Mouse (Mus musculus): ENCODE data around the gene Gas7. TPM values are rescaled to one million over a fixed set of nuclear protein-coding genes. Genes with fewer than 3 reads are reported as not detected.

The Gas7 gene
- polyA plus RNA-seq, 1 experiment, result 14.4 TPM

- Histone ChIP-seq H3K4me1 (ENCODE audit: control insufficient read depth, insufficient read depth, low read length) (no peaks in the 10 kb centered on the region), H3K27ac (ENCODE audit: control insufficient read depth, insufficient read depth, low read depth, low read length) (no peak overlapping the region), H3K36me3 (ENCODE audit: control insufficient read depth, insufficient read depth, low read length) (no peaks in the 10 kb centered on the region), H3K4me3 (ENCODE audit: control insufficient read depth, low read depth, low read length) (no peak overlapping the region), H3K27me3 (ENCODE audit: control insufficient read depth, insufficient read depth, low read length) (no peaks in the 10 kb centered on the region)
- TF ChIP-seq CTCF (IDR thresholded peaks at IDR 0.05; ENCODE audit: control insufficient read depth, insufficient read depth, insufficient replicate concordance, low read depth, low read length), result no peak
- TF ChIP-seq POLR2A (IDR thresholded peaks at IDR 0.05; ENCODE audit: control insufficient read depth, low read depth, low read length), result no peak
Observed at GRCm38 (mm10) chr11:67488156-67488555, 32.9 kb downstream of the Gas7 start.

GRCm38 (mm10) chr11:67489647-67490175, 34.5 kb downstream of the Gas7 start:
- H3K27me3 ChIP-seq (ENCODE audit: control insufficient read depth, insufficient read depth, low read length), result no peaks in the 10 kb centered on the region
- TF ChIP-seq POLR2A (IDR thresholded peaks at IDR 0.05; ENCODE audit: control insufficient read depth, low read depth, low read length) (no peak), CTCF (IDR thresholded peaks at IDR 0.05; ENCODE audit: control insufficient read depth, insufficient read depth, insufficient replicate concordance, low read depth, low read length) (no peak)
- no peak overlapping the region for H3K4me3 ChIP-seq (ENCODE audit: control insufficient read depth, low read depth, low read length)

GRCm38 (mm10) chr11:67496796-67497195, 41.6 kb downstream of the Gas7 start:
- TF ChIP-seq POLR2A (IDR thresholded peaks at IDR 0.05; ENCODE audit: control insufficient read depth, low read depth, low read length), result no peak
- no peak for TF ChIP-seq CTCF (IDR thresholded peaks at IDR 0.05; ENCODE audit: control insufficient read depth, insufficient read depth, insufficient replicate concordance, low read depth, low read length)
- no peaks in the 10 kb centered on the region for H3K27me3 ChIP-seq (ENCODE audit: control insufficient read depth, insufficient read depth, low read length)
- no peaks in the 10 kb centered on the region for H3K36me3 ChIP-seq (ENCODE audit: control insufficient read depth, insufficient read depth, low read length)
- H3K4me1 ChIP-seq (ENCODE audit: control insufficient read depth, insufficient read depth, low read length), result no peaks in the 10 kb centered on the region
- no peak overlapping the region for H3K27ac ChIP-seq (ENCODE audit: control insufficient read depth, insufficient read depth, low read depth, low read length)
- no peak overlapping the region for H3K4me3 ChIP-seq (ENCODE audit: control insufficient read depth, low read depth, low read length)

More at GRCm38 (mm10) chr11:67489647-67490175, 34.5 kb downstream of the Gas7 start:
- Histone ChIP-seq H3K36me3 (ENCODE audit: control insufficient read depth, insufficient read depth, low read length) (no peaks in the 10 kb centered on the region), H3K4me1 (ENCODE audit: control insufficient read depth, insufficient read depth, low read length) (no peaks in the 10 kb centered on the region), H3K27ac (ENCODE audit: control insufficient read depth, insufficient read depth, low read depth, low read length) (no peak overlapping the region)

- Histone ChIP-seq H3K4me1 (ENCODE audit: control insufficient read depth, insufficient read depth, low read length) (no peaks in the 10 kb centered on the region), H3K36me3 (ENCODE audit: control insufficient read depth, insufficient read depth, low read length) (no peaks in the 10 kb centered on the region), H3K27ac (ENCODE audit: control insufficient read depth, insufficient read depth, low read depth, low read length) (no peak overlapping the region), H3K27me3 (ENCODE audit: control insufficient read depth, insufficient read depth, low read length) (no peaks in the 10 kb centered on the region), H3K4me3 (ENCODE audit: control insufficient read depth, low read depth, low read length) (no peak overlapping the region)
- TF ChIP-seq POLR2A (IDR thresholded peaks at IDR 0.05; ENCODE audit: control insufficient read depth, low read depth, low read length) (no peak), CTCF (IDR thresholded peaks at IDR 0.05; ENCODE audit: control insufficient read depth, insufficient read depth, insufficient replicate concordance, low read depth, low read length) (no peak)
Observed at GRCm38 (mm10) chr11:67500115-67500514, 44.9 kb downstream of the Gas7 start.

- Histone ChIP-seq H3K27me3 (ENCODE audit: control insufficient read depth, insufficient read depth, low read length) (no peaks in the 10 kb centered on the region), H3K4me1 (ENCODE audit: control insufficient read depth, insufficient read depth, low read length) (no peaks in the 10 kb centered on the region), H3K27ac (ENCODE audit: control insufficient read depth, insufficient read depth, low read depth, low read length) (no peak overlapping the region), H3K4me3 (ENCODE audit: control insufficient read depth, low read depth, low read length) (no peak overlapping the region), H3K36me3 (ENCODE audit: control insufficient read depth, insufficient read depth, low read length) (no peaks in the 10 kb centered on the region)
- TF ChIP-seq CTCF (IDR thresholded peaks at IDR 0.05; ENCODE audit: control insufficient read depth, insufficient read depth, insufficient replicate concordance, low read depth, low read length) (no peak), POLR2A (IDR thresholded peaks at IDR 0.05; ENCODE audit: control insufficient read depth, low read depth, low read length) (no peak)
Observed at GRCm38 (mm10) chr11:67501468-67502244, 46.4 kb downstream of the Gas7 start.

GRCm38 (mm10) chr11:67509219-67509876, 54.1 kb downstream of the Gas7 start:
- Histone ChIP-seq H3K27ac (ENCODE audit: control insufficient read depth, insufficient read depth, low read depth, low read length) (no peak overlapping the region), H3K27me3 (ENCODE audit: control insufficient read depth, insufficient read depth, low read length) (no peaks in the 10 kb centered on the region), H3K4me1 (ENCODE audit: control insufficient read depth, insufficient read depth, low read length) (no peaks in the 10 kb centered on the region), H3K36me3 (ENCODE audit: control insufficient read depth, insufficient read depth, low read length) (no peaks in the 10 kb centered on the region), H3K4me3 (ENCODE audit: control insufficient read depth, low read depth, low read length) (no peak overlapping the region)
- no peak for TF ChIP-seq POLR2A (IDR thresholded peaks at IDR 0.05; ENCODE audit: control insufficient read depth, low read depth, low read length)
- TF ChIP-seq CTCF (IDR thresholded peaks at IDR 0.05; ENCODE audit: control insufficient read depth, insufficient read depth, insufficient replicate concordance, low read depth, low read length), result no peak

GRCm38 (mm10) chr11:67510831-67511230, 55.6 kb downstream of the Gas7 start:
- H3K27me3 ChIP-seq (ENCODE audit: control insufficient read depth, insufficient read depth, low read length), result no peaks in the 10 kb centered on the region
- peaks cover 4% of the 10 kb centered on the region for H3K4me1 ChIP-seq (ENCODE audit: control insufficient read depth, insufficient read depth, low read length)
- H3K36me3 ChIP-seq (ENCODE audit: control insufficient read depth, insufficient read depth, low read length), result no peaks in the 10 kb centered on the region
- TF ChIP-seq CTCF (IDR thresholded peaks at IDR 0.05; ENCODE audit: control insufficient read depth, insufficient read depth, insufficient replicate concordance, low read depth, low read length), result no peak
- TF ChIP-seq POLR2A (IDR thresholded peaks at IDR 0.05; ENCODE audit: control insufficient read depth, low read depth, low read length), result no peak
- H3K27ac ChIP-seq (ENCODE audit: control insufficient read depth, insufficient read depth, low read depth, low read length), result no peak overlapping the region
- H3K4me3 ChIP-seq (ENCODE audit: control insufficient read depth, low read depth, low read length), result no peak overlapping the region
